Mouse (Mus musculus) intestine, embryonic 14.5 days (tissue): Measurements from ENCODE around the gene Camk1d. TPM values are rescaled to one million over a fixed set of nuclear protein-coding genes. Genes with fewer than 3 reads are reported as not detected.
"Not testable (repeated sequence)": the region's sequence is repeated elsewhere in the genome, so short reads cannot be mapped to it uniquely, and the experiment has no call there.

Experiments
- ATAC-seq: fragments of 200-750 bp; cut with Nextera tagmentation; replicated peaks from 2 replicates; pipeline ENCODE4 v1.8.0; 2017; ENCODE audit warnings: low read depth, moderate number of reproducible peaks, moderate TSS enrichment, moderate library complexity; ENCODE audit not compliant: low FRiP score, low TSS enrichment
- DNase-seq: peaks from one replicate; pipeline ENCODE4 v3.0.0-alpha.2; 2018; ENCODE audit warnings: low spot score
- H3K27ac ChIP-seq: fragments of 300-500 bp; sonication (generic); 2 replicates; pipeline ENCODE4 v1.5.1; 2014; ENCODE audit warnings: low read depth, mild to moderate bottlenecking, control low read depth
- H3K27me3 ChIP-seq: fragments of 300-500 bp; sonication (generic); replicated peaks from 2 replicates; pipeline ENCODE4 v1.6.1; 2014; ENCODE audit warnings: low read length, control low read depth; ENCODE audit not compliant: control insufficient read depth, insufficient read depth
- H3K36me3 ChIP-seq: fragments of 300-500 bp; sonication (generic); 2 replicates; pipeline ENCODE4 v1.6.1; 2014; ENCODE audit warnings: low read length, control low read depth; ENCODE audit not compliant: control insufficient read depth, insufficient read depth
- H3K4me1 ChIP-seq: fragments of 300-500 bp; sonication (generic); replicated peaks from 2 replicates; pipeline ENCODE4 v1.6.1; 2014; ENCODE audit warnings: low read length, control low read depth, mixed read lengths; ENCODE audit not compliant: control insufficient read depth, insufficient read depth
- H3K4me2 ChIP-seq: fragments of 300-500 bp; sonication (generic); 2 replicates; pipeline ENCODE4 v1.6.1; 2014; ENCODE audit warnings: low read length
- H3K4me3 ChIP-seq: fragments of 300-500 bp; sonication (generic); 2 replicates; pipeline ENCODE4 v1.5.1; 2014; ENCODE audit warnings: low read depth, low read length, control low read depth, mixed read lengths
- H3K9ac ChIP-seq: fragments of 300-500 bp; sonication (generic); 2 replicates; pipeline ENCODE4 v1.6.1; 2014; ENCODE audit warnings: mild to moderate bottlenecking, low read length
- H3K9me3 ChIP-seq: fragments of 300-500 bp; sonication (generic); 2 replicates; pipeline ENCODE4 v1.6.1; 2016; ENCODE audit warnings: low read length, control low read depth; ENCODE audit not compliant: control insufficient read depth
- WGBS: fragments of 180-500 bp; shearing (Covaris S2); extraction: QIAGEN DNeasy Blood & Tissue Kit; methylation state at CpG from one replicate; pipeline ENCODE4 v1.1.7; 2014; 5-methylcytosine and 5-hydroxymethylcytosine counted together
- polyA plus RNA-seq: library from polyadenylated mRNA; unstranded; fragments of >200 nt; fragmentation: Nextera tagmentation; extraction: Ambion mirVana; gene quantifications from 2 replicates; pipeline ENCODE4 v1.2.1, GENCODE M21; 2014

The Camk1d gene
- polyA plus RNA-seq, 1 experiment from 2014 or later, result 20.7 TPM

DNA sequence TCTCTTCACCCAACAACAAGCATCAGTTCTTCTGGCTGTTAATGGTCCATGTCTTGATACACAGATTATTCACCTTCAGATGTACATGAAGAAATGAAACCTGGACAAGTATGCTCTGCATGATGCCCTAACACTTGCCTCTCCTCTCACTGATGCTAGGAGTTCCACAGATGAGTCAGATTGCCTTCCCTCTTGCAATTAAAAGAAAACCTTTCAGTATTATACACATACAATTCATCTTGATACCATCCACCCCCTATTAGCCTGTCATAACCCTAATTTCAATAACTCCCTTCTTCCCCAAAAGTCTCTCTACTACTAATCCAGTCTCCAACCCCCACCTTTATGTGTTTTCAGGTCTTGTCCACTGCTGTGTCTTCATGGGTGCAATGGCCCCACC, 321.4 kb downstream of the Camk1d start:
- Histone ChIP-seq H3K9ac (no peak overlapping the region), H3K36me3 (no peaks in the 10 kb centered on the region), H3K4me1 (no peaks in the 10 kb centered on the region), H3K9me3 (no peaks in the 10 kb centered on the region), H3K4me3 (no peak overlapping the region), H3K4me2 (no peak overlapping the region), H3K27ac (no peak overlapping the region), H3K27me3 (no peaks in the 10 kb centered on the region)
- DNase-seq, result no peak
- no peak for ATAC-seq

DNA sequence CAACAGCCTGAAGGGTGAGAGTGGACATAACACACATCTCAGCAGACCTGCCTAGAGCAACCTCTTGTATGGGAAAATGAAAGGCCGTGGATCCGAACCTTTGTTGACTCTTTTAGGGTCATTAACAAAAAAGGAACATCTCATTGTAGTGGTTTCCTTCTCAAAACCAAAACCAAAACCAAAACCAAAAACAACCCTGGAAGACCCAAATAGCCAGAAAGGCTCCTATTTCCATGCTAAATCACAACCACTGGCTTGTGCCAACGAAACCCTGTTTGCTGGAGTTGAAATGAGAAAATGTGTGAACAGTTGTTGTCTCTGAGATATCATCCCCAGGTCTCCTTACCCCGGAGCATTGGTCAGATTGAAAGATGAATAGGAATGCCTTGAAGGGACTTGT, 321.8 kb downstream of the Camk1d start:
- no peak overlapping the region for H3K4me2 ChIP-seq
- 84% methylated on average over 4 of the region's 4 CpGs for WGBS
- H3K4me1 ChIP-seq, result no peaks in the 10 kb centered on the region
- no peak overlapping the region for H3K4me3 ChIP-seq
- DNase-seq, result no peak
- no peaks in the 10 kb centered on the region for H3K27me3 ChIP-seq
- no peak overlapping the region for H3K27ac ChIP-seq
- H3K36me3 ChIP-seq, result no peaks in the 10 kb centered on the region
- H3K9ac ChIP-seq, result no peak overlapping the region
- no peaks in the 10 kb centered on the region for H3K9me3 ChIP-seq
- ATAC-seq, result no peak

DNA sequence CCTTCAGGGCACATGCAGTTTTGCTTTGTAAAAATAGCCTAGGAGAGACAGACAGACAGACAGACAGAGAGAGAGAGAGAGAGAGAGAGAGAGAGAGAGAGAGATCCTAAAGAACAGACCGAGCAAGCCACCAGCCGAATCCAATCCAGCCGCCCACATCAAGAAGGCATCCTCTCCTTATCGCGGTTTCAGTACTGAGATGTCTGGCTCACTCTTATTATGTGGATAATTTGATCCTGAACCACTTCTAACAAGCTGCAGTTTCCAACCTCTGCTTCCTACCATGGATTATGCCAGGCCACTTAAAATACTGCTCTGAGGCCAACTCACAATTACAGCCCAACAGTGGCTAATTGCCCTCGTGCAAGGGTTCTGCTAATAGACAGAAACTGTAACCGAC, 325.9 kb downstream of the Camk1d start:
- Histone ChIP-seq H3K4me2 (no peak overlapping the region), H3K27ac (no peak overlapping the region), H3K27me3 (no peaks in the 10 kb centered on the region), H3K4me3 (no peak overlapping the region), H3K9me3 (no peaks in the 10 kb centered on the region), H3K9ac (no peak overlapping the region), H3K4me1 (0 out of 2 replicates have a peak, but pooled peaks cover 5% of the 10 kb centered on the region), H3K36me3 (no peaks in the 10 kb centered on the region)
- no peak for ATAC-seq
- DNase-seq, result no peak
- 87% methylated on average over 7 of the region's 7 CpGs for WGBS

GRCm38 (mm10) chr2:5381712-5382710, 332.3 kb downstream of the Camk1d start:
- Histone ChIP-seq H3K4me1 (0 out of 2 replicates have a peak, but pooled peaks cover 2% of the 10 kb centered on the region), H3K27ac (no peak overlapping the region), H3K9me3 (no peaks in the 10 kb centered on the region), H3K9ac (no peak overlapping the region), H3K4me3 (no peak overlapping the region), H3K27me3 (no peaks in the 10 kb centered on the region), H3K36me3 (no peaks in the 10 kb centered on the region), H3K4me2 (no peak overlapping the region)
- DNase-seq, result no peak
- 58% methylated on average over 12 of the region's 12 CpGs for WGBS
- no peak for ATAC-seq

GRCm38 (mm10) chr2:5380973-5381372, 333.3 kb downstream of the Camk1d start:
- H3K4me1 ChIP-seq, result no peaks in the 10 kb centered on the region
- H3K27ac ChIP-seq, result no peak overlapping the region
- no peaks in the 10 kb centered on the region for H3K36me3 ChIP-seq
- H3K4me2 ChIP-seq, result no peak overlapping the region
- H3K27me3 ChIP-seq, result no peaks in the 10 kb centered on the region
- H3K9me3 ChIP-seq, result no peaks in the 10 kb centered on the region
- no peak overlapping the region for H3K4me3 ChIP-seq
- no peak overlapping the region for H3K9ac ChIP-seq
- ATAC-seq (no peak), DNase-seq (no peak)
- WGBS, result 78% methylated on average over 7 of the region's 7 CpGs

DNA sequence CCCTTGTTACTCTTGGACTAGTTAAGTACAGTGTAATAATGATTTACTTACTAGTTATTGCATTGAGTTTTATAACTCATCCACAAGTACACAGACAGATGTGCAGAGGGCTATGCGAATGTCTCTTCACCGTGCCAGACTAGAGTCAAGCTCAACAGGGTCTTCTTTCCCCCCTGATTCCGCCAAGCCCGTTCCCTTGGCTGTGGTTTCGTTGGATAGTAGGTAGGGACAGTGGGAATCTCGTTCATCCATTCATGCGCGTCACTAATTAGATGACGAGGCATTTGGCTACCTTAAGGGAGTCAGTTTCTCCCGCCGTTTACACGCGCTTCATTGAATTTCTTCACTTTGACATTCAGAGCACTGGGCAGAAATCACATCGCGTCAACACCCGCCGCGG, 335.4 kb downstream of the Camk1d start:
- not testable (repeated sequence) for H3K4me3 ChIP-seq, H3K27me3 ChIP-seq, H3K4me1 ChIP-seq, H3K27ac ChIP-seq, H3K4me2 ChIP-seq, H3K9me3 ChIP-seq, H3K36me3 ChIP-seq, ATAC-seq, H3K9ac ChIP-seq
- peak; percentile 75 for DNase-seq
- 64% methylated on average over 18 of the region's 18 CpGs for whole genome bisulfite sequencing

DNA sequence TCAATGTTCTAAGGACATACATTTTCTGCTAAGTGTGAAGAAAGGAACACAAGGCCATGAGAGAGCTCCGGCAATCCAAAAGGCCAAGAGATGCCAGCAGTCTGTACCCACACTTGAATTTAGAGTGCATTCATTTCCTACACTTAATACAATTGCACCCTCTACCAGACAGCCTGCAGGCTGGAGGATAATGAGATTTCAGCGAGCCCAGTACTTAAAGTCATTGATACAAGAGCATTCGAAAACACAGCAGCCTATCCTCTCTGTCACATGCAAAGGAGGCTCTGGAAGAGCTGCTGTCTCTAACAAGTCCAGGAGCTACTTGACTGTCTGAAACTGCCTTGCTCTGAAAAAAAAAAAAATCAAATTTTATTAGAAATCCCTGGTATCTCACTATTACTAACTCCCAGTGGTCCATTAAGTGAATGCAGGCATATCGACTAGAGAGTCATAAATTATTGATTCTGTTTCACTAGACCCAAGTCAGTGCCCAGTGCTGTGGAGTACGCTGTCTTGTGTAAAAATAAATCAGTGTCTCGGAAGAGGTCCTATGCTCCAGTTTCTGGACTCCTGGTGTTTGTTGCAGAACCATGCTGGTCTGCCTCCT, 336.1 kb downstream of the Camk1d start:
- Histone ChIP-seq H3K27me3 (no peaks in the 10 kb centered on the region), H3K9me3 (no peaks in the 10 kb centered on the region), H3K4me2 (no peak overlapping the region), H3K36me3 (no peaks in the 10 kb centered on the region), H3K4me1 (no peaks in the 10 kb centered on the region), H3K4me3 (no peak overlapping the region), H3K9ac (no peak overlapping the region), H3K27ac (no peak overlapping the region)
- 62% methylated on average over 6 of the region's 6 CpGs for whole genome bisulfite sequencing
- ATAC-seq, result no peak
- DNase-seq, result no peak

DNA sequence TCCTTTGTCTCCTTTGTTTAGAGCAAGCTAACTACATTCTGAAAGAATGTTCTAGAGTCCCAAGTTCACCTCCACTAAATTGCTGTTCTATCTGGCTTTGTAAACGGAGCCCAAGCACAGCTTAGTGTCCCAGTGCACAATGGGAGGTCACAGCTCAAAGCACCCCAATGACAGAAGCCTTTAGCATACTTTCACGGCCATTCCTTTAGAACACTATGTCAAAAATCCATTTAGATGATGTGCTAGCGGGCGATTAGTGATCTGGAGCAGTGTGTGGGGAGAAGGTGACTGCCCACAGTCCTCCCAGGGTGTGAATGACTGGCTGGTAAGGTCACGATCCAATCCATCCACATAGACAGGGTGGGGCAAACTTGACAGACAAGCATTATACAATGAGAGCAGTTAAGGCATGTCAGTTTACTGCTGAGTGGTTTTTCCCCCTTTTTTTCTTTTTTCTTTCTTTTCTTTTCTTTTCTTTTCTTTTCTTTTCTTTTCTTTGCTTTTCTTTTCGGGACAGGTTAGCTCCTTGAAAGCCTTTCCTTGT, 341.4 kb downstream of the Camk1d start:
- Histone ChIP-seq H3K27ac (no peak overlapping the region), H3K9me3 (no peaks in the 10 kb centered on the region), H3K4me3 (no peak overlapping the region), H3K9ac (no peak overlapping the region), H3K27me3 (no peaks in the 10 kb centered on the region), H3K36me3 (no peaks in the 10 kb centered on the region), H3K4me2 (no peak overlapping the region), H3K4me1 (no peaks in the 10 kb centered on the region)
- ATAC-seq (no peak), DNase-seq (no peak)
- 71% methylated on average over 6 of the region's 6 CpGs for WGBS
